Mouse (Mus musculus): ENCODE results near the gene Cyp21a1.

DNA sequence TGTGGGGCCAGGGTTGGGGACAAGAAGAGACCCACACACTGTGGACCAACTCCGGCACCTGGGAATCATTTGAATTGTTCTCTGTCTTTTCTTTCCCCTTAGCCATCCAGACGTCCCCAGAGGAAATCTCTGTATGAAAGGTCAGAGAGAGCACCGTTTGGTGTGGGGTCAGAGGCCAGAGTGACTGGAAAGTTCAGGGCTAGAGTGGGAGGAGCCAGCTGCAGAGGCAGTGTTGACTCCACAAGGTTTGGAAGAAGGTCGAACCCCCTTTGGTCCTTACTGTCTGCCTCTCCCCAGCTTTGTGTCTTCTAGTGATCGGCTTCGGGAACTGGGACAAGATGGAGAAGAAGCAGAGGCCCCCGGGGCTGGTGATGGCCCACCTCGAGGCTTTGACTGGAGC is 49.1 kb upstream of the Cyp21a1 start:
- no peak for TF ChIP-seq CTCF (IDR thresholded peaks at IDR 0.05; ENCODE audit: borderline replicate concordance, insufficient read depth, low read length)
- TF ChIP-seq POLR2A (IDR thresholded peaks at IDR 0.05; ENCODE audit: low read depth, low read length): no peak

All from embryonic fibroblast, embryonic 13.5 days (primary cell).